Mouse (Mus musculus) kidney, embryonic 14.5 days (tissue): ENCODE data around the gene Cebpb. TPM values are rescaled to one million over a fixed set of nuclear protein-coding genes. Genes with fewer than 3 reads are reported as not detected.

Experiments used
- ATAC-seq: fragments of 200-750 bp; cut with Nextera tagmentation; 2 replicates; pipeline ENCODE4 v1.8.0; 2017; ENCODE audit warnings: moderate number of reproducible peaks, mild to moderate bottlenecking, moderate TSS enrichment, moderate library complexity; ENCODE audit not compliant: low FRiP score, low TSS enrichment
- H3K27ac ChIP-seq: fragments of 300-500 bp; sonication (generic); 2 replicates; pipeline ENCODE4 v1.5.1; 2014; ENCODE audit warnings: low read depth, mild to moderate bottlenecking, low read length, moderate library complexity, mixed read lengths
- H3K27me3 ChIP-seq: fragments of 300-500 bp; sonication (generic); 2 replicates; pipeline ENCODE4 v1.6.1; 2014; ENCODE audit warnings: mild to moderate bottlenecking, low read length; ENCODE audit not compliant: control insufficient read depth, insufficient read depth
- H3K36me3 ChIP-seq: fragments of 300-500 bp; sonication (generic); 2 replicates; pipeline ENCODE4 v1.6.1; 2014; ENCODE audit warnings: low read length, mixed read lengths; ENCODE audit not compliant: control insufficient read depth, insufficient read depth
- H3K4me1 ChIP-seq: fragments of 300-500 bp; sonication (generic); 2 replicates; pipeline ENCODE4 v1.6.1; 2014; ENCODE audit warnings: low read length, mixed read lengths; ENCODE audit not compliant: control insufficient read depth, insufficient read depth
- H3K4me2 ChIP-seq: fragments of 300-500 bp; sonication (generic); replicated peaks from 2 replicates; pipeline ENCODE4 v1.6.1; 2014; ENCODE audit warnings: low read depth, mild to moderate bottlenecking, low read length
- H3K4me3 ChIP-seq: fragments of 300-500 bp; sonication (generic); 2 replicates; pipeline ENCODE4 v1.5.1; 2014; ENCODE audit warnings: mild to moderate bottlenecking, low read length
- H3K9ac ChIP-seq: fragments of 300-500 bp; sonication (generic); 2 replicates; pipeline ENCODE4 v1.6.1; 2014; ENCODE audit warnings: low read depth, mild to moderate bottlenecking, low read length, moderate library complexity
- H3K9me3 ChIP-seq: fragments of 300-500 bp; sonication (generic); 2 replicates; pipeline ENCODE4 v1.6.1; 2016; ENCODE audit warnings: low read length; ENCODE audit not compliant: control insufficient read depth
- WGBS: fragments of 180-500 bp; shearing (Covaris S2); extraction: QIAGEN DNeasy Blood & Tissue Kit; methylation state at CpG from one replicate; pipeline ENCODE4 v1.1.7; 2014; 5-methylcytosine and 5-hydroxymethylcytosine counted together
- polyA plus RNA-seq: library from polyadenylated mRNA; unstranded; fragments of >200 nt; fragmentation: Nextera tagmentation; extraction: Ambion mirVana; gene quantifications from 2 replicates; pipeline ENCODE4 v1.2.1, GENCODE M21; 2014

Gene Cebpb
- polyA plus RNA-seq, 1 experiment from 2014 or later, result 7.7 TPM

DNA sequence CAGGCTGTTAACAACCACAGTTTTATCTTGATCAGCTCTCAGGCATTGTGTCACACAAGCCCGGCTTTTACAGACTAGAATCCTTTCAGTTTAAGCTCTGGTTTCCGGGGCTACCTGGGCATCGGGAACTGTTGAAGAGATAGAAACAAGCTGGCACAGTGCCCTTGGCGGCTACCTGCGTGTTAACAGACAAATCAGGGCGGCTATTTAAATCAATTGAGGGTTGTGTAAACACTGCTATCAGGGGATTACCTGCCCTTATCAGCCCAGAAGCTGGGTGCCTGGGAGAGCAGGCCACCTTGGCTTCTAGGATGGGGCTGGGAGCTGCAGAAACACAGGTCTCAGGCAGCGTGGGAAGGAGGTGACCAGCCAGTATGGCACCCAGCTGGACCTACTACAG, 36.0 kb upstream of the Cebpb start:
- peaks cover 47% of the 10 kb centered on the region; the same call in 1 of the 2 replicates for H3K36me3 ChIP-seq
- WGBS, result 87% methylated on average over 7 of the region's 7 CpGs
- no peaks in the 10 kb centered on the region for H3K27me3 ChIP-seq
- H3K9me3 ChIP-seq, result no peaks in the 10 kb centered on the region
- H3K27ac ChIP-seq, result no peak overlapping the region
- no peak overlapping the region for H3K9ac ChIP-seq
- no peak overlapping the region for H3K4me2 ChIP-seq
- no peak overlapping the region for H3K4me3 ChIP-seq
- ATAC-seq, result no peak
- peaks cover 4% of the 10 kb centered on the region; the same call in 1 of the 2 replicates for H3K4me1 ChIP-seq

DNA sequence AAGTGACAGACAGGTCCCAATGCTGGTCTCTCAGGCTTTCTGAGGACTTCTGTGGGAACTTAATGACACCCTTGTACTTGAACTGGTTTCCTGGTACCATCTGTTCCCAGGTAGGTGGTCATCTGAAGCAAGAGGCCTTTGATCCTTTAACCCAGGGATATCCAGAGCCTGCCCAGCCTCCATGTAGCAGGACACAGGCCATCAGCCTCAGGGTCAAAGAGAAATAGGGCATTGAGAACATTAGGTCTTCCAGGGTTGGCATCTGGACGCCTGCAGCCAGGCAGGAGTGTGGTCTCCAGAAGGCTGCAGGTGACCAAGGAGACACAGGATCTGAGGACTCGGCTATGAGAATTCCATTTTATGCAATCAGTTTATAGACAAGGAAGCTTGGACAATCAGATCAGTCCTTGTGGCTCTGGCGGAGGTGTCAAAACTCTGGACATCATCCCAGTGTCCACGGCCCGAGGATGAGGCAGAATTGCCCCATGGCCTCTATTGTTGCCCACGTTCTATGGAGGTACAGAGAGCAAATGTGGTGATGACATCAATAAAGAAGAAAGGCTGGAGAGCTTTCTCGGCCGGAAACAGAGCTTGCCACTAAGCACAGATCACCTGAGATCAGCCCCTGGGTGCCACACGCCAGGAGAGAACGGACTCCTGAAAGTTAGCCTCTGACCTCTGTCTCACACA, 33.7 kb upstream of the Cebpb start:
- Histone ChIP-seq H3K27ac (no peak overlapping the region), H3K4me2 (no peak overlapping the region), H3K36me3 (peaks cover 36% of the 10 kb centered on the region; the same call in 1 of the 2 replicates), H3K4me3 (no peak overlapping the region), H3K9me3 (no peaks in the 10 kb centered on the region), H3K4me1 (peaks cover 14% of the 10 kb centered on the region), H3K9ac (no peak overlapping the region), H3K27me3 (no peaks in the 10 kb centered on the region)
- ATAC-seq, result no peak
- WGBS, result 74% methylated on average over 10 of the region's 10 CpGs

DNA sequence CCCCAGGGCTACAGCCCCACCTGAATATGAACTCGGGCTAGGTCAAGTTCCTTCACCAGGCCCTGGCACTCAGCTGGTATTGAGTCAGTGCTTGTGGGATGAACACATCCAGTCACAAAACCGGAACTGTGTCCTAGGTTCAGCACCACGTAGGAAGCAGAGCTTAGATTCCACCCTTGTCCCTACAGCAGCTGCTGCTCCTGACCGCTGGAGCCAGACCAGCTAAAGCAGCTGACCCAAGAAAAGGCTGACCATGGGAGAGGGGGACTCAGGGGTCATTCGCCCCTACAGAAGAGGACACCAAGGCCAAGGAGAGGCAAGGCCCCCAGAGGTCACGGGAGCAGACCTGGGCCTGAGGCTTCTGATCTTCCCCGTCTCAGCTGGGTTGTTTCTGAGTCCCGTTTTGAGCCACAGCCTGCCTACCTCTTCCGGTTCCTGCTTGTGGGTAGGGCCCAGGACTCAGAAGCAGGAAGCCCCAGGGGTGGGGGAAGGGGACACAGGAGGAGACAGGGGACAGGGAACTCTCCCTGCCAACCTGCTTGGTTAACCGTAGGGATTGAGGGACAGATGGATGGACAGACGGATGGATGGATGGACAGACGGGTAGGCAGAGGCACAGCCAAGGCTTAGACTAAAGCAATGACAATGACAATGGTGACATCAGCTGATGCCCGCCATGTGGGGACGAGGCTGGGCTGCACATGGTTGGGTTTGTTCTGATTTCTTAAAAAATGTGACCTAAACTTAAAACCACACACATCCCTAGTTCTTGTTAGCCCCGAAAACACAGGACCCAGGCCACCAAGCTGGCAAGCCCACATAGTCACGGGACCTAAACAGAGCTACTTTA, 31.9 kb upstream of the Cebpb start:
- WGBS, result 72% methylated on average over 16 of the region's 16 CpGs
- H3K9ac ChIP-seq, result peak overlapping the region; percentile 4; the same call in 1 of the 2 replicates
- H3K27me3 ChIP-seq, result no peaks in the 10 kb centered on the region
- ATAC-seq, result no peak
- H3K36me3 ChIP-seq, result peaks cover 28% of the 10 kb centered on the region; the same call in 1 of the 2 replicates
- peaks cover 16% of the 10 kb centered on the region for H3K4me1 ChIP-seq
- H3K4me3 ChIP-seq, result no peak overlapping the region
- 0 out of 2 replicates have a peak overlapping the region, but pooled peaks have one; percentile 24 for H3K27ac ChIP-seq
- no peaks in the 10 kb centered on the region for H3K9me3 ChIP-seq
- no peak overlapping the region for H3K4me2 ChIP-seq

DNA sequence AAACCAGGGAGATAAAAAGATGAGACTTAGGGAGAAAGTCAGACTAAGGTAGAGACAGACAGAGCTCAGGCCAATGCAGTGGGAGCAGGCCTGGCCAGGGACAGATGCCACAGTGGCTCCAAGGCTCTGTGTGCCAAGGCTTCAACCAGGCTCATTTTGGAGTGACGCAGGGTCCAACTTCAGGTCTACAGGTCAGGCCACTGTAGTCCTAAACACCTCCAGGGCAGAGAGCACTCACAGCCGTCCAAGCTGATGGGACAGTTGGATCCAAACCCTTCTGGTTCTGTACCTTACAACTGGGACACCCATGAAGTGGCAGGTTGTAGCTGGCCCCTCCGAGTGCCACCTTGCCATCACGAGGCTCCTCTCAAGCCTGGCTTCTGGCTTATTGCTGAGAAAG, 30.7 kb upstream of the Cebpb start:
- H3K36me3 ChIP-seq, result peaks cover 21% of the 10 kb centered on the region; the same call in 1 of the 2 replicates
- H3K4me3 ChIP-seq, result no peak overlapping the region
- no peak for ATAC-seq
- WGBS, result 81% methylated on average over 4 of the region's 4 CpGs
- H3K27ac ChIP-seq, result no peak overlapping the region
- peaks cover 19% of the 10 kb centered on the region for H3K4me1 ChIP-seq
- H3K9ac ChIP-seq, result no peak overlapping the region
- no peaks in the 10 kb centered on the region for H3K9me3 ChIP-seq
- H3K4me2 ChIP-seq, result no peak overlapping the region
- no peaks in the 10 kb centered on the region for H3K27me3 ChIP-seq

DNA sequence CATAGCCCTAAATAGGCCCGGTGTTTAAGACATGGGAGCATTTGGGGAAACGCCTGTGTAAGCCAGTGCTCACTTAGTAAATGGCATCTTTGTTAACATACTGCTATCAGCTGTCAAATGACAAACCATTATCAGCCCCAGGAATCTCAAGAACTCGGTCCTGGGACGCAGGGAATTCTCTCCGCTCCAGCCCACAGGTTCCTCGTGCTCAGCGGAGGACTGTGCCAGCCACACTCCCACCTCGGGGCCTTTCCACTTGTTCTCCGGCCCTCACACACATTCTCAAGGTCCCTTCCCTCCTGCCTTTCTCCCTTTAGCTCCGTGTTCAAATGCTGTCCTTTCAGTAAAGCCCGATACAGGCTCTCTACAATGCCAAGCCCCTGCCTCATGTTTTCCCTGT, 30.0 kb upstream of the Cebpb start:
- peak overlapping the region; percentile 63; the same call in 1 of the 2 replicates for H3K27ac ChIP-seq
- H3K9ac ChIP-seq, result peak overlapping the region; percentile 4; the same call in 1 of the 2 replicates
- H3K9me3 ChIP-seq, result no peaks in the 10 kb centered on the region
- WGBS, result 82% methylated on average over 11 of the region's 11 CpGs
- peaks cover 19% of the 10 kb centered on the region for H3K4me1 ChIP-seq
- H3K4me2 ChIP-seq, result peak overlapping the region; percentile 79; the same call in 1 of the 2 replicates
- no peak for ATAC-seq
- no peaks in the 10 kb centered on the region for H3K27me3 ChIP-seq
- H3K36me3 ChIP-seq, result peaks cover 14% of the 10 kb centered on the region; the same call in 1 of the 2 replicates
- H3K4me3 ChIP-seq, result no peak overlapping the region; the same call in 1 of the 2 replicates

DNA sequence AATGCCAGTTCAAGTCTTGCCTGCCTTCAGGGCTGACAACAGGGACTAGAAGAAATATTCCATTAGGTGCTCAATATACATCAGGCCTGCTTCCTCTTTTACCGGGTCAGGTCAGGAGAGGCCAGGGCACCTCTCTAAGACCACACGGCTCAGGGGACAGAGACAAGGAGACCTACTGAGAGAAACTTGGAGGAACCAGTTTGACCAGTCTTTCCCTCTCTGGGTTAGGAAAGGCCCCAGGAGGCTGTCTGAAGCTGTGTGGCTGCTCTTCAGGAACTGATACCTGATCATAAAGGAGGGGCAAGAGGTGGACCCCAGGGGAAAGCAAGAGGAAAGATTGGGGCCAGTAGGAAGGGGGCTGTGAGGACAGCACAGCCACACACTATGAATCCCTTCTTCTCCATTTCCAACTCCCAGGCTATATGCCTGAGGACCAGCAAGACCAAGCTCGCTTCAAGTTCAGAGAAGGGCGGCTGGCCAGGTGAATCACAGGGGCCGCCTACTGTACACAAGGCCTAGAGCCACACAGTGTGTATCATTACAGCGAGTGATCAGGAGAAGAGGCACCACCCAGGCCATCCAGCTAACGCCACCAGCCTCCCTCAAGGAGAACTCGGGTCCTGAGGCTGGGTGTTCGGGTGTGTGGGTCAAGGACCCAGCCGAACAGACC, 29.4 kb upstream of the Cebpb start:
- no peak overlapping the region; the same call in 1 of the 2 replicates for H3K9ac ChIP-seq
- peak overlapping the region; percentile 63; the same call in 1 of the 2 replicates for H3K27ac ChIP-seq
- no peak for ATAC-seq
- H3K27me3 ChIP-seq, result no peaks in the 10 kb centered on the region
- 60% methylated on average over 10 of the region's 10 CpGs for WGBS
- H3K4me1 ChIP-seq, result peaks cover 19% of the 10 kb centered on the region
- H3K4me3 ChIP-seq, result peak overlapping the region; percentile 87
- H3K9me3 ChIP-seq, result no peaks in the 10 kb centered on the region
- peaks cover 8% of the 10 kb centered on the region; the same call in 1 of the 2 replicates for H3K36me3 ChIP-seq
- H3K4me2 ChIP-seq, result peak overlapping the region; percentile 79

DNA sequence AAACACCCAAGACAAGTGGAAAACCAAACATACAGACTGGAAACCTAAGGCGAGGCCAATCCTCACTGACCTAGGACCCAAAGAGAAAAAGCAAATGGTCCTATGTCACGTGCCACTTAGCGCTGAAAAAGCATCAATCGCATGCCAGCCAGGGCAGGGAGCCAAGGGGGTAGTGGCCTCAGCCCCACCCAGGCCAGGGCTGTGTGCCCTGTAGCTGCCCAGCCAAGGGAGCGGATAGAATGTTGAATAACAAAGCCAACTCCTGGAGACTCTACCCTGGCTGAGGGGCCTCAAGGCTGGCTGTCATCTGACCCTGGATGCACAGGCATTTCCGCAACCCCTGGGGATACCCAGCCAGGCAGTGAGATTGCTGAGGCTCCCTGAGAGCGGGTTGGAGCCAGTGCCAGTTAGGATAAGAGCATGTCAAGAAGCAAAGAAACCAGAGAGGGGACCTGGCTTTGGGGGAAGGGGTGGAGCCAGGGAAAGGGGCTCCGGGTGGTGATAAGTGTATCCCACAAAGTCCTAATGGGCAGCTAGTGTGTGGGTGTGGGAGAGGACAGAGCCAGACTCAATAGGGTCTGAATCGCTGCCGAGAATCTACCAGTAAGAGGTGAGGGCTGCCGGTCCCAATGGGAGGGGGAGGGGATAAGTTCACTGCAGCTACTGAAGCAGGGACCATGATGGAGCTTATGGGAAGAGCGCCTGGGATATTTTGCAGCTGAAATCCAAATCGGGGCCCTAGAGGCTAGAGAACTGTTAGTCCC, 28.7 kb upstream of the Cebpb start:
- no peaks in the 10 kb centered on the region for H3K27me3 ChIP-seq
- peak overlapping the region; percentile 68 for H3K27ac ChIP-seq
- H3K4me3 ChIP-seq, result peak overlapping the region; percentile 87
- H3K9me3 ChIP-seq, result no peaks in the 10 kb centered on the region
- H3K36me3 ChIP-seq, result peaks cover under 1% of the 10 kb centered on the region; the same call in 1 of the 2 replicates
- 16% methylated on average over 13 of the region's 13 CpGs for WGBS
- peak overlapping the region; percentile 94 for H3K9ac ChIP-seq
- H3K4me2 ChIP-seq, result peak overlapping the region; percentile 79
- peaks cover 19% of the 10 kb centered on the region for H3K4me1 ChIP-seq
- ATAC-seq, result no peak

DNA sequence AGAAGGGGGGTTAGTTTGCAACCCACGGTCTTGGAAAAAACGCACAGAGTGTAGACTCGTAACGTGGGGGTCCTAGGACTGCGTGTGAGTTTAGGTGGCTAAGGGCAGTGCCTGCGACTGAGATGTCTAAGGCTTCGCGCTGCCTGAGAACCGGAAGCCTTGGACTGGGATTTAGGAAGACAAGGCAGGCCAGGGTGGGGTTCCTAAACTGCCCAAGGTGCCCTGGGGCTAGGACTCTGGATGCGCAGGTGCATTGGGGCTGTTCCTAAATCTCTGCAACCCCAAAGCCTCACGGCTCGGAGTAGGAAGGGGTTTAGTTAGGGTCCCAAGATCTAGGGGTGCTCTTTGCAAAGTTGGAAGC, 28.1 kb upstream of the Cebpb start:
- Histone ChIP-seq H3K4me3 (peak overlapping the region; percentile 87), H3K27ac (peak overlapping the region; percentile 68), H3K9ac (peak overlapping the region; percentile 94), H3K9me3 (no peaks in the 10 kb centered on the region), H3K4me2 (peak overlapping the region; percentile 79), H3K27me3 (no peaks in the 10 kb centered on the region), H3K4me1 (peaks cover 19% of the 10 kb centered on the region), H3K36me3 (no peaks in the 10 kb centered on the region)
- peak; percentile 26; the same call in 1 of the 2 replicates for ATAC-seq
- WGBS, result 0% methylated on average over 12 of the region's 12 CpGs
